Mouse (Mus musculus) T-cell, adult 2 months (primary cell): ENCODE data around the gene Tyrp1.

Experiments
- DNase-seq: peaks from one replicate; pipeline ENCODE4 v3.0.0; 2022; ENCODE audit warnings: low spot score

Tyrp1 gene

GRCm38 (mm10) chr4:80895278-80895894, 61.5 kb downstream of the Tyrp1 start:
- DNase-seq: no peak
